Mouse (Mus musculus) gastrocnemius, adult 2 months (tissue): ENCODE data around the gene Fcer1g. TPM values are rescaled to one million over a fixed set of nuclear protein-coding genes. Genes with fewer than 3 reads are reported as not detected.

Source experiments
- DNase-seq: peaks from one replicate; pipeline ENCODE4 v3.0.0; 2022
- H3K27ac ChIP-seq: fragments of 200-600 bp; 2 replicates; pipeline ENCODE4 v1.8.1; 2022; ENCODE audit warnings: mild to moderate bottlenecking
- H3K4me3 ChIP-seq: fragments of 200-600 bp; 2 replicates; pipeline ENCODE4 v1.8.1; 2022; ENCODE audit warnings: mild to moderate bottlenecking, moderate library complexity
- CTCF ChIP-seq: fragments of 200-600 bp; IDR thresholded peaks from 2 replicates; pipeline ENCODE4 v1.8.1; 2022; ENCODE audit warnings: antibody characterized with exemption, mild to moderate bottlenecking, moderate library complexity
- intact Hi-C: fragments of 180-260 bp; cut with DNase I; formaldehyde crosslinking; loops from one replicate; pipeline ENCODE4 v1.15.1; 2025
- total RNA-seq, 2 experiments: library from RNA; stranded (reverse); gene quantifications; 2 replicates each; pipeline ENCODE4 v1.2.3; 2021

The Fcer1g gene
- total RNA-seq, 2 experiments from 2014 or later: 2.5 to 6.1 TPM

- intact Hi-C loops: no loop called here
- no peak for TF ChIP-seq CTCF
- Histone ChIP-seq H3K27ac (peak overlapping the region; percentile 86), H3K4me3 (peak overlapping the region; percentile 40)
- DNase-seq: peak; percentile 68
These were observed 50.5 kb downstream of the Fcer1g start for GRCm38 (mm10) chr1:171183620-171184019.

GRCm38 (mm10) chr1:171183025-171183424 is 51.1 kb downstream of the Fcer1g start:
- no peak for DNase-seq
- no peak overlapping the region for H3K4me3 ChIP-seq
- no peak for TF ChIP-seq CTCF
- intact Hi-C loops: no loop called here
- peak overlapping the region; percentile 86 for H3K27ac ChIP-seq

Other genes starting within 250 kb of the Fcer1g start
- not detected for gene Fcgr4, start 215.4 kb downstream of the Fcer1g start, total RNA-seq
- 1 to 10 TPM; 1.8 to 4.3 TPM for gene Fcgr3, start 169.4 kb downstream of the Fcer1g start, total RNA-seq
- 1 to 10 TPM in 1 of 2 experiments, under 1 TPM in 1; 0.75 to 1.8 TPM for gene Cfap126, start 120.4 kb downstream of the Fcer1g start, total RNA-seq
- gene Sdhc, start 83.8 kb downstream of the Fcer1g start, total RNA-seq: 100 to 1,000 TPM; 635 to 909 TPM
- gene Mpz, start 83.7 kb downstream of the Fcer1g start, total RNA-seq: 10 to 100 TPM; 24.7 to 27.7 TPM
- gene Pcp4l1, start 38.1 kb downstream of the Fcer1g start, total RNA-seq: 10 to 100 TPM; 58.3 to 75.0 TPM
- not detected for gene Nr1i3, start 20.4 kb downstream of the Fcer1g start, total RNA-seq
- 10 to 100 TPM; 43.2 to 56.3 TPM for gene Tomm40l, start 11.9 kb downstream of the Fcer1g start, total RNA-seq
- gene Apoa2, start 9.3 kb downstream of the Fcer1g start, total RNA-seq: under 1 TPM in 1 of 2 experiments, not detected in 1; 0.59 TPM
- under 1 TPM; 0.15 to 0.73 TPM for gene Adamts4, start 16.1 kb upstream of the Fcer1g start, total RNA-seq
- 1,000 to 10,000 TPM; 1,014 to 1,063 TPM for gene Ndufs2, start 17.0 kb upstream of the Fcer1g start, total RNA-seq
- 10 to 100 TPM; 12.1 to 12.5 TPM for gene B4galt3, start 36.0 kb upstream of the Fcer1g start, total RNA-seq
- gene Ppox, start 46.8 kb upstream of the Fcer1g start, total RNA-seq: 1 to 10 TPM; 7.9 to 8.6 TPM
- gene Usp21, start 53.6 kb upstream of the Fcer1g start, total RNA-seq: 10 to 100 TPM; 15.8 to 18.7 TPM
- gene Ufc1, start 60.7 kb upstream of the Fcer1g start, total RNA-seq: 10 to 100 TPM; 84.3 to 93.2 TPM
- gene Dedd, start 94.8 kb upstream of the Fcer1g start, total RNA-seq: 10 to 100 TPM; 32.4 to 35.5 TPM
- gene Nit1, start 111.3 kb upstream of the Fcer1g start, total RNA-seq: 10 to 100 TPM; 29.4 to 30.4 TPM
- 100 to 1,000 TPM in 1 of 2 experiments, 10 to 100 TPM in 1; 93.2 to 101 TPM for gene Pfdn2, start 111.3 kb upstream of the Fcer1g start, total RNA-seq
- not detected for gene Klhdc9, start 126.4 kb upstream of the Fcer1g start, total RNA-seq
- under 1 TPM in 1 of 2 experiments, not detected in 1; 0.06 TPM for gene Nectin4, start 135.7 kb upstream of the Fcer1g start, total RNA-seq
- under 1 TPM; 0.38 to 0.73 TPM for gene Arhgap30, start 154.6 kb upstream of the Fcer1g start, total RNA-seq
- gene Usf1, start 176.9 kb upstream of the Fcer1g start, total RNA-seq: 10 to 100 TPM; 29.9 to 36.8 TPM
- gene Tstd1, start 184.5 kb upstream of the Fcer1g start, total RNA-seq: under 1 TPM; 0.84 to 0.92 TPM
- gene F11r, start 203.2 kb upstream of the Fcer1g start, total RNA-seq: 1 to 10 TPM; 4.2 to 6.0 TPM